Mouse (Mus musculus): Measurements from ENCODE around the gene Cd37. TPM values are rescaled to one million over a fixed set of nuclear protein-coding genes. Genes with fewer than 3 reads are reported as not detected.

Cd37 gene
- total RNA-seq, 2 experiments from 2014 or later = 4.5 to 4.8 TPM

GRCm38 (mm10) chr7:45204380-45205143 is 34.4 kb downstream of the Cd37 start, which contains the start of gene Ccdc155:
Gene Ccdc155 (minus strand): TSS chr7:45204892.
- DNase-seq (ENCODE audit: low spot score in 2 of 2) = peak; percentile 91 to 93

GRCm38 (mm10) chr7:45202654-45203053 is 36.3 kb downstream of the Cd37 start:
- no peak for DNase-seq (ENCODE audit: low spot score in 2 of 2)

GRCm38 (mm10) chr7:45198961-45199360 is 40.0 kb downstream of the Cd37 start:
- peak in 1 of 2 experiments; percentile 41 for DNase-seq (ENCODE audit: low spot score in 2 of 2)

GRCm38 (mm10) chr7:45198435-45198834 is 40.5 kb downstream of the Cd37 start:
- peak; percentile 56 to 82 for DNase-seq (ENCODE audit: low spot score in 2 of 2)

DNA sequence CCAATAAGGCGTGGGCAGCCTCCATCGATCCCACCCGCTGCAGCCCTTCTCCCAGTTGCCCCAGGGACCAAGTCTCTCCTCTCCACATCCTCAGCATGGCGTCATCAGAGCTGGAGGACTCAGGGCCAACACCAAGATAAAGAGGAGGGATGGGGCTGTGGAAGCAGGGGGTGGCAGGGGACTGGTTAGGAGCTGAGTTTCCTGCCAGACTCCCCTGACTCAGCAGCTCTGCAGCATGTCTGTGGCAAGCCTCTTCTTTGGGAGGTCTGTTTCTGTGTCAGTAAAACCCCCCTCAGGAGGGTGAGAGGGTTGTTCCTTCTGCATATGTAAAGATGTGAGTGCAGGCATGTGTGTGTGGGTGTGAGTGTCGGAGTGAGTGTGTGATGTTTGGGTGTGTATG is 41.9 kb downstream of the Cd37 start:
- DNase-seq (ENCODE audit: low spot score in 2 of 2) = no peak

DNA sequence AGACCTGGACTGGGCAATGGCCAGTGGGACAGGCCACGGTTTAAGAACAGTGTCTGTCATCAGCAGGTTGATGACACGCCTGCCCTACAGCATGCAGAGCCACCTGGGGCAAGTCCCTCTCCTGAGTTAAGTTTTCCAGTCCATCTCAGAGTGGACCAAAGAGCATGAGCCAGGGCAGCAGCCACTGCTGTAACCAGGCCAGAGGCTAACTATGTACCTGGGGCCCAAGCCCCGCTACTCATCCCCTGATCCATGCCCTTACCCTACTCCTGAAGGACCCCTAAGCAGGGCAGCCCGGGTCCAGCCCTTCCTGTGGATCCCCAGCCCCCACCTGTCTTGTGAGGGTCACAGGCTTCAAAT is 42.8 kb downstream of the Cd37 start:
- no peak for DNase-seq (ENCODE audit: low spot score in 2 of 2)

GRCm38 (mm10) chr7:45195341-45196175 is 43.4 kb downstream of the Cd37 start:
- DNase-seq (ENCODE audit: low spot score in 2 of 2) = no peak

GRCm38 (mm10) chr7:45193871-45194785 is 44.8 kb downstream of the Cd37 start:
- DNase-seq (ENCODE audit: low spot score in 2 of 2) = no peak

GRCm38 (mm10) chr7:45193406-45193805 is 45.5 kb downstream of the Cd37 start:
- no peak for DNase-seq (ENCODE audit: low spot score in 2 of 2)

DNA sequence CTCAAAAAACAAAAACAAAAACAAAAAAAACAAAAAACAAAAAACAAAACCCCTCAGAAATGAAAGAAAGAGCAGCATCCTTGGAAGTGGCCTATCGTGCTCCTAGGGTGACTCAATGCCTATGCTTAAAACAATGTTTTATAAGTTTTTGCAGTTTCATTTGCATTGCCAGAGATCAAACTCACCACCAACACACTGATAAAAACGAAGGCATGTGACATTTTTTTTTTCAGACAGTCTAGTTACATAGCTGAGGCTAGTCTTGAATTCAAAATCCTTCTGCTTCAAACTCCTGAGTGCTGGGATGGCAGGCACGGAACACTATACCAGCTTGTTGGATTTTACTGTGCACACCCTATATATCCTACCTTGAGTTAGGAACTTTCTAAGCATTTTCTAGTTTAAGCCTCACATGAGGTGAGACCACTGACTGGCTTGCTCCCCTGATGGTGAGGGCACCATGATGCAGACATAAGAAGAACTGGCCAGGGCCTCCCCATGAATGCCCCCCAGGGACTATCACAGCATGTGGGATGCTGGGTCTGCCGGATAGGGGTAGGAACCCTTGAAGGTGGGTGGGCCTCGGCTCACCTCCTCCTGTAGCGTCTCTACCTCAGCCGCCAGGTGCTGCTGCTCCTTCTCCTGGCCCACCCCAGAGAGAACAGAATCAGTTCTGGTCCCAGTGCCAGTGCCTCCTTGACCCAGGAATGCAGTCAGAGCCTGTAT is 46.2 kb downstream of the Cd37 start:
- no peak for DNase-seq (ENCODE audit: low spot score in 2 of 2)

- no peak for DNase-seq (ENCODE audit: low spot score in 2 of 2)
Observed at GRCm38 (mm10) chr7:45191803-45192363, 47.0 kb downstream of the Cd37 start.

GRCm38 (mm10) chr7:45191161-45191560 is 47.8 kb downstream of the Cd37 start:
- no peak for DNase-seq (ENCODE audit: low spot score in 2 of 2)

DNA sequence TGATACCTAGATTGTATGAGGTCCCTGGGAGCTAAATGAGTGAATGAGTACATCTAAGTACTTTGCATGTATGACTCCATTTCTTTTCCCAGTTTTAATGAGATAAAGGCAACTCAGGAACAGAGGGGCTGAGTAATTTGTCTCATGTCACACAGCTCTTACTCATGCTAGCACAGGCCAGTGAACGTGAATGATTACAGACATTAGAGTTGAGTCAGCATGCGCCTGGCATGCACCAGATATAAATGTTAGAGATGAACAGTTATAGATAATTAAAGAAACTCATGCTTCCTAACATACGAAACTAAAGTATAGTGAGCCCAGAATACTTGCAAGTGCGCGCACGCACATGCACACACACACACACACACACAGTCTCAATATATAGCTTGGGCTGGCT is 48.7 kb downstream of the Cd37 start:
- no peak for DNase-seq (ENCODE audit: low spot score in 2 of 2)

GRCm38 (mm10) chr7:45189600-45189999 is 49.3 kb downstream of the Cd37 start:
- DNase-seq (ENCODE audit: low spot score in 2 of 2) = no peak

- DNase-seq (ENCODE audit: low spot score in 2 of 2) = no peak
Observed at GRCm38 (mm10) chr7:45185921-45186320, 53.0 kb downstream of the Cd37 start.

- no peak for DNase-seq (ENCODE audit: low spot score in 2 of 2)
Observed at GRCm38 (mm10) chr7:45183672-45184071, 55.2 kb downstream of the Cd37 start.

All from layer of hippocampus, adult 18-20 months (tissue).